Mouse (Mus musculus): ENCODE data around the gene Prmt1. TPM values are rescaled to one million over a fixed set of nuclear protein-coding genes. Genes with fewer than 3 reads are reported as not detected.

Gene Prmt1
- polyA plus RNA-seq (2012; fragmentation: generic; extraction: Trizol) = 978 TPM
- long read RNA-seq, experiment 1, transcript Prmt1-202 (11 exons, 1,508 nt) = minor isoform, 6 of 74 reads
- long read RNA-seq, experiment 1, transcript Prmt1-203 (10 exons, 2,147 nt) = major isoform, 57 of 74 reads
- long read RNA-seq, experiment 1, partial matches to known transcripts = 10 of 74 reads
- long read RNA-seq, experiment 1, other reads (novel, unspliced or antisense) = 1 of 74 reads
- long read RNA-seq, experiment 2, transcript Prmt1-203 (10 exons, 2,147 nt) = major isoform, 220 of 278 reads
- long read RNA-seq, experiment 2, transcript Prmt1-202 (11 exons, 1,508 nt) = minor isoform, 32 of 278 reads
- long read RNA-seq, experiment 2, partial matches to known transcripts = 8 of 278 reads
- long read RNA-seq, experiment 2, other reads (novel, unspliced or antisense) = 18 of 278 reads

DNA sequence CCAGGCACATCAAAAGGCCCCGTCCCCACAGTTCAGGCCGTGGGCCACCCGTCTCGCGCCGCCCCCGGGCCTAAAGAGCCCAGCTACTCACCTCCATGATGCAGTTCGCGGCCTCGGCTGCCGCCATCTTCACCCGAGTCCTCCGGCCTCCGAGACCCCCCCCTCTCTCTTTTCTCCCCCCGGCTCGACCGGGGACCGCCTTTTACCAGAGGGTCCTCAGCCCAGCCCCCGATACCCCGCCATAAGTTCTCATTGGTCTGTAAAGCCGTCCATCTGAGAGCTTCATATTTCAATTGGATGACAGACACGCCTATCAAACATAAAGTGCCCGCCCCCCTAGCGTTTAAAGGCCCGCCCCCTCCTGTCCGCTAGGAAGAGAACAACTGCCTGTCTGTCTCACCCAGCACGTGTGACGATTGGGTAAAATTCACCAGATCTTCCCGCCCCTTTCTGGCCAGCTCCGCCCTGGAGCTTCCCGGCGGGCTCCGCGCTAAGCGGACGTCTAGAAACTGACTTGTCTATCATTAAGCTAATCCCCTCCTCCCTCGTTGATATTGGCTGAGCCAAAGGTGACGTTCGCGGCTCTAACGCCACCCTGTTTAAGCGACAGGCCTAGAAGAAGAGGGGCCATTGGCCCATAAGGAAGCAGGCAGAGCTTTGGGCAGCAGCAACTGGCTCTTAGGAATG lies at the start of gene Prmt1:
Prmt1 (minus strand) TSS at position 377 of the 687 bp plus-strand sequence.
- Histone ChIP-seq H3K4me3 (ENCODE audit: insufficient read depth, poor library complexity, severe bottlenecking) (peak within 1 kb of the TSS; percentile 97), H3ac (ENCODE audit: control insufficient read depth, insufficient read length, low read depth) (peak within 1 kb of the TSS; percentile 85), H3K27me3 (ENCODE audit: control insufficient read depth, insufficient read depth, insufficient read length) (no peaks in the 10 kb centered on the region), H3K79me2 (ENCODE audit: control insufficient read depth, insufficient read depth) (peaks cover 80% of the 10 kb centered on the region), H3K79me3 (ENCODE audit: low read depth) (peaks cover 44% of the 10 kb centered on the region), H3K36me3 (ENCODE audit: control insufficient read depth, insufficient read depth) (peaks cover 29% of the 10 kb centered on the region)
- TF ChIP-seq USF1 (IDR thresholded peaks at IDR 0.05; ENCODE audit: low read depth) = peak; percentile 2
- no peak for TF ChIP-seq MYOG (IDR thresholded peaks at IDR 0.05; ENCODE audit: control insufficient read depth, extremely low read depth, insufficient read length)
- TF ChIP-seq MAX (IDR thresholded peaks at IDR 0.05) = peak; percentile 4
- no peak for TF ChIP-seq CEBPB (IDR thresholded peaks at IDR 0.05; ENCODE audit: low read depth)

DNA sequence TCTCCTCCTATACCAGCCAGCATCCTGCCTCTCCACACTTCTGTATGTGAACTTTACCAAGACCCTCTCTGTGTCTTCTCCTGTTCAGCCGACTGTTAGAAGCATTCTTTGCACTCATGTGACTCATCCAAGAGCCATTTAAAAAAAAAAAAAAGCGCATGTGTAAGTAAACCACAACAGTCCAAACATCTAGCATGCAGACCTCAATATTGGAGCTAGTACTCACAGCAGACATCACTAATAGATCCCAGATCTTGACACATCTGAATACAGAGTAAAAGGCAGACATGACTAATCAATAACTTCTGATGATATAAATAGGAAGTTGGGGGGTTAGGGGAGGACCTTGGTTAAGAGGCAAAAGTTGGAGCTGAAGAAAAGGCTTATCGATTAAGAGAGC lies 49.3 kb upstream of the Prmt1 start:
- peaks cover 21% of the 10 kb centered on the region for H3K79me2 ChIP-seq (ENCODE audit: control insufficient read depth, insufficient read depth)
- no peaks in the 10 kb centered on the region for H3K27me3 ChIP-seq (ENCODE audit: control insufficient read depth, insufficient read depth, insufficient read length)
- peaks cover 5% of the 10 kb centered on the region for H3K79me3 ChIP-seq (ENCODE audit: low read depth)
- TF ChIP-seq MYOD1 (IDR thresholded peaks at IDR 0.05; ENCODE audit: control insufficient read depth, insufficient read length, low read depth) (no peak), USF1 (IDR thresholded peaks at IDR 0.05; ENCODE audit: low read depth) (no peak), MYOG (IDR thresholded peaks at IDR 0.05; ENCODE audit: control insufficient read depth, extremely low read depth, insufficient read length) (no peak), FOSL1 (IDR thresholded peaks at IDR 0.05; ENCODE audit: insufficient read depth, low read length, poor library complexity, severe bottlenecking) (peak; percentile 23), CEBPB (IDR thresholded peaks at IDR 0.05; ENCODE audit: low read depth) (no peak), CTCF (IDR thresholded peaks at IDR 0.05; ENCODE audit: control insufficient read depth, insufficient read depth, insufficient read length) (no peak), MAX (IDR thresholded peaks at IDR 0.05) (no peak)
- no peak overlapping the region for H3ac ChIP-seq (ENCODE audit: control insufficient read depth, insufficient read length, low read depth)
- H3K4me3 ChIP-seq (ENCODE audit: insufficient read depth, poor library complexity, severe bottlenecking) = no peak overlapping the region
- peaks cover 57% of the 10 kb centered on the region for H3K36me3 ChIP-seq (ENCODE audit: control insufficient read depth, insufficient read depth)

DNA sequence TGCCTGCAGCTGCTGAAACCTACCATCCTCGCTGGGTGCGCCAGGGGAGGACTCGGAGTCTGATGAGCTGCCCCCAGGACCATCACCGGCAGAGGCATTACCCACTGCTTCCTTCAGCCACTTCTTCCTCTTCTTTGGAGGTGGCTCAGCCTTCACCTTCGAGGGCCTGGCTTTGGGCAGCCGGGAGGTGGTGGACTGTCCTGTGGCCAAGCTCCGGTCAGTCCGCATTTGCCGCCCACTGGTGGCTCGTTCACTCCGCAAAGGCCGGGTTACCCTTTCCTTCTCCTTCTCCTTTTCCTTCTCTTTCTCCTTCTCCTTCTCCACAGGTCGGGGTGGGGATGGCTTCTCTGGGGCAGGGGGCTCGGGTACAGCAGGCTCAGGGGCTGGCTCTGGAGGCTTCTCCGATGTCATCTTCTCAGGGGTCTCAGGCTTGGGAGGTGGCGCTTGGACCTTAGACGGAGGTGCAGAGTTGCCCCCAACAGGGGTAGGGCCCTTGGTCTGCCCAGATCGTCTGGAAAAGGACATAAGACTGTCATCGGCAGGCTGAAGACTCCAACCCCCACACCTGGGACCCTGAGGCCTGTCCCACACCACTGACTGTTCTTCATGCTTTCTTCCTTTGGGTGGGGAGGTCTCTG lies 47.5 kb upstream of the Prmt1 start:
- Histone ChIP-seq H3K4me3 (ENCODE audit: insufficient read depth, poor library complexity, severe bottlenecking) (no peak overlapping the region), H3ac (ENCODE audit: control insufficient read depth, insufficient read length, low read depth) (no peak overlapping the region), H3K27me3 (ENCODE audit: control insufficient read depth, insufficient read depth, insufficient read length) (no peaks in the 10 kb centered on the region), H3K36me3 (ENCODE audit: control insufficient read depth, insufficient read depth) (peaks cover 63% of the 10 kb centered on the region), H3K79me3 (ENCODE audit: low read depth) (peaks cover 4% of the 10 kb centered on the region), H3K79me2 (ENCODE audit: control insufficient read depth, insufficient read depth) (peaks cover 21% of the 10 kb centered on the region)
- TF ChIP-seq CTCF (IDR thresholded peaks at IDR 0.05; ENCODE audit: control insufficient read depth, insufficient read depth, insufficient read length) (no peak), USF1 (IDR thresholded peaks at IDR 0.05; ENCODE audit: low read depth) (no peak), FOSL1 (IDR thresholded peaks at IDR 0.05; ENCODE audit: insufficient read depth, low read length, poor library complexity, severe bottlenecking) (no peak), MYOD1 (IDR thresholded peaks at IDR 0.05; ENCODE audit: control insufficient read depth, insufficient read length, low read depth) (no peak), CEBPB (IDR thresholded peaks at IDR 0.05; ENCODE audit: low read depth) (no peak), MYOG (IDR thresholded peaks at IDR 0.05; ENCODE audit: control insufficient read depth, extremely low read depth, insufficient read length) (no peak), MAX (IDR thresholded peaks at IDR 0.05) (no peak)

DNA sequence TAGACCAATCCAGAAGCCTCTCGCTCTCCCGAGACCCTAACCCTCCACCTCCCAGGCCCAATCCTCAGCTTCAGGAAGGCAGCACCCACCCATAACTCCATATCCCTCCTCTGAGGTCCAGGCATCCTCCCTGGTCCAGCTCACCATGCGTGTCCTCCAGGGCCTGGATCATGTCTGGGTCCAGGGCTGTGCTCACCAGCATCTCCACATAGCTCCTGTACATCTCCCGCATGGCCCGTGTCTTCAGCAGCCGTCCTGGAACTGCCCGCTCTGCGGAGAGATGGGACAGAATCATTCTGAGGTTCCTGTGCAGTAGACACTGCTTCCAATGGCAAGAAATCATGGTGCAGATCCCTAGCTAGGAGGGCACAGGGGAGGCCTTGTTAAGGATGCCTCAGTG lies 44.5 kb upstream of the Prmt1 start:
- Histone ChIP-seq H3K36me3 (ENCODE audit: control insufficient read depth, insufficient read depth) (peaks cover 51% of the 10 kb centered on the region), H3ac (ENCODE audit: control insufficient read depth, insufficient read length, low read depth) (no peak overlapping the region), H3K79me3 (ENCODE audit: low read depth) (no peaks in the 10 kb centered on the region), H3K79me2 (ENCODE audit: control insufficient read depth, insufficient read depth) (no peaks in the 10 kb centered on the region), H3K4me3 (ENCODE audit: insufficient read depth, poor library complexity, severe bottlenecking) (no peak overlapping the region), H3K27me3 (ENCODE audit: control insufficient read depth, insufficient read depth, insufficient read length) (no peaks in the 10 kb centered on the region)
- no peak for TF ChIP-seq MAX (IDR thresholded peaks at IDR 0.05)
- no peak for TF ChIP-seq USF1 (IDR thresholded peaks at IDR 0.05; ENCODE audit: low read depth)
- no peak for TF ChIP-seq CEBPB (IDR thresholded peaks at IDR 0.05; ENCODE audit: low read depth)
- TF ChIP-seq MYOD1 (IDR thresholded peaks at IDR 0.05; ENCODE audit: control insufficient read depth, insufficient read length, low read depth) = no peak
- TF ChIP-seq FOSL1 (IDR thresholded peaks at IDR 0.05; ENCODE audit: insufficient read depth, low read length, poor library complexity, severe bottlenecking) = no peak
- no peak for TF ChIP-seq CTCF (IDR thresholded peaks at IDR 0.05; ENCODE audit: control insufficient read depth, insufficient read depth, insufficient read length)
- TF ChIP-seq MYOG (IDR thresholded peaks at IDR 0.05; ENCODE audit: control insufficient read depth, extremely low read depth, insufficient read length) = no peak

DNA sequence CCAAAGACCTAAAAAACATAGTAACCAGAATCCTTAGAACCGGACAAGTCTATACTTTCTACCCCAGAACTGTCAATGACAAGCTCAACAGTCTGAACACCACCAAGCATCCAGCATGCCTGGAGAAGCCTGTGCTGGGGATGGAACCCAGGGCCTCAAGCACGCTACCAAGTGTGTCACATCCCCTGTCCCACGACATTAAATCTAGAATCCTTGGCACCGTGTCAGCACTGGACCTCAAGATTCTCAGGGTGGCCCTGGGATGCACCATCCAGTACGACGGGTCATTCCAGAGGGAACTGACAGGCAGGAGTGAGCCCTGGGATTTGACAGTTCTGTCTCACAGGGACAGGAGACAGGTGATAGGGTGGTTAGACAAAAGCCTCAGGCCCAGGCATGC lies 43.6 kb upstream of the Prmt1 start:
- TF ChIP-seq MAX (IDR thresholded peaks at IDR 0.05) (no peak), USF1 (IDR thresholded peaks at IDR 0.05; ENCODE audit: low read depth) (no peak), CTCF (IDR thresholded peaks at IDR 0.05; ENCODE audit: control insufficient read depth, insufficient read depth, insufficient read length) (no peak), CEBPB (IDR thresholded peaks at IDR 0.05; ENCODE audit: low read depth) (no peak), MYOG (IDR thresholded peaks at IDR 0.05; ENCODE audit: control insufficient read depth, extremely low read depth, insufficient read length) (no peak), MYOD1 (IDR thresholded peaks at IDR 0.05; ENCODE audit: control insufficient read depth, insufficient read length, low read depth) (no peak), FOSL1 (IDR thresholded peaks at IDR 0.05; ENCODE audit: insufficient read depth, low read length, poor library complexity, severe bottlenecking) (no peak)
- no peaks in the 10 kb centered on the region for H3K79me2 ChIP-seq (ENCODE audit: control insufficient read depth, insufficient read depth)
- H3K79me3 ChIP-seq (ENCODE audit: low read depth) = no peaks in the 10 kb centered on the region
- no peak overlapping the region for H3ac ChIP-seq (ENCODE audit: control insufficient read depth, insufficient read length, low read depth)
- no peak overlapping the region for H3K4me3 ChIP-seq (ENCODE audit: insufficient read depth, poor library complexity, severe bottlenecking)
- peaks cover 44% of the 10 kb centered on the region for H3K36me3 ChIP-seq (ENCODE audit: control insufficient read depth, insufficient read depth)
- no peaks in the 10 kb centered on the region for H3K27me3 ChIP-seq (ENCODE audit: control insufficient read depth, insufficient read depth, insufficient read length)

Measured in C2C12 (cell line).